9 mouse cellular contexts compared by ENCODE assay signal in the genomic region with DNA sequence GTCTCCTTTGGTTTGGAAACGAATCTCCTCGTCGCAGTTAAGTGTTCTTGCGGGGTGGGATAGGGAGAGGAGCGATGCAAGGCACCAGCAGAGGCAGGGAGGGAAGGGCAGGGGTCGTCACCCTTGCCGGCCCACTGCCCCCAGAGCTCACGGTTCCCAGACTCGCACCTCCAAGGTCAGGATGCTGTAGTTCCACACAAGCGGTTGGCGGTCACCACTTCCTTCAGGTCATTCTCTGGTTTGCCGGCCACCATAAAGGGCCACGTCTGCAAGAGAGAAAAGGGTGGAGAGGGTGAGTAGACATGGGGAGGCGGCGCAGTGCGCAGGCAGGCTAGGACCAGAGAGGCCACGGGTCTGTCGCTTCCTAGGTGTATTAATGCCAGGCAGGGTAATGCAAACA. TPM values are rescaled to one million over a fixed set of nuclear protein-coding genes. Genes with fewer than 3 reads are reported as not detected.
DNase-seq lines count a peak whose midpoint lies in the region; ATAC-seq and TF ChIP-seq lines count a peak whose summit lies in the region.
"Had no signal": no experiment of that assay in that cellular context is flagged by ENCODE, and none has a peak within 500 bp of the region (broad histone marks: within the 10 kb centered on the region; RNA-seq: fewer than 3 reads in every experiment).

No protein-coding gene starts in this region.

- no peaks in the 10 kb centered on the region for H3K9me3 ChIP-seq in hindbrain, embryonic 11.5 days (ENCODE audit: control insufficient read depth, low read length)
- H3K9me3 ChIP-seq in hindbrain, embryonic 12.5 days (replicated peaks) = no peaks in the 10 kb centered on the region
- no peaks in the 10 kb centered on the region for H3K9me3 ChIP-seq in heart, postnatal 0 days (replicated peaks; ENCODE audit: control insufficient read depth, low read length)
- no peaks in the 10 kb centered on the region for H3K9me3 ChIP-seq in liver, embryonic 16.5 days (replicated peaks; ENCODE audit: control insufficient read depth, low read length)
- no peaks in the 10 kb centered on the region for H3K9me3 ChIP-seq in hindbrain, embryonic 14.5 days (ENCODE audit: control insufficient read depth, low read length)

- H3K9ac ChIP-seq in hindbrain, embryonic 11.5 days (ENCODE audit: low read depth, low read length) = no peak overlapping the region
- no peak overlapping the region for H3K9ac ChIP-seq in hindbrain, embryonic 12.5 days
- peak overlapping the region; percentile 33; the same call in 1 of the 2 replicates for H3K9ac ChIP-seq in heart, postnatal 0 days (replicated peaks; ENCODE audit: low read depth, low read length)
- H3K9ac ChIP-seq in liver, embryonic 16.5 days (ENCODE audit: low read depth, low read length) = no peak overlapping the region
- no peak overlapping the region for H3K9ac ChIP-seq in hindbrain, embryonic 14.5 days

- no peak for TF ChIP-seq POLR2A in brain, embryonic 14.5 days (IDR thresholded peaks at IDR 0.05; ENCODE audit: borderline replicate concordance, extremely low read depth, insufficient read depth, insufficient read length, poor library complexity, severe bottlenecking)

- no peak overlapping the region for H3K4me3 ChIP-seq in hindbrain, embryonic 11.5 days (ENCODE audit: low read depth, low read length)
- no peak overlapping the region for H3K4me3 ChIP-seq in hindbrain, embryonic 12.5 days
- H3K4me3 ChIP-seq in heart, postnatal 0 days (ENCODE audit: low read depth, low read length) = peak overlapping the region; percentile 52
- peak overlapping the region; percentile 11 for H3K4me3 ChIP-seq in liver, embryonic 16.5 days (ENCODE audit: low read depth, low read length)
- no peak overlapping the region for H3K4me3 ChIP-seq in hindbrain, embryonic 14.5 days (replicated peaks; ENCODE audit: low read length)

- H3K36me3 ChIP-seq in hindbrain, embryonic 11.5 days (ENCODE audit: control insufficient read depth, insufficient read depth, low read length) = no peaks in the 10 kb centered on the region
- H3K36me3 ChIP-seq in hindbrain, embryonic 12.5 days = no peaks in the 10 kb centered on the region
- no peaks in the 10 kb centered on the region for H3K36me3 ChIP-seq in heart, postnatal 0 days (replicated peaks; ENCODE audit: control insufficient read depth, insufficient read depth, low read length)
- H3K36me3 ChIP-seq in liver, embryonic 16.5 days (ENCODE audit: control insufficient read depth, insufficient read depth) = no peaks in the 10 kb centered on the region
- H3K36me3 ChIP-seq in hindbrain, embryonic 14.5 days (replicated peaks; ENCODE audit: control insufficient read depth, insufficient read depth) = no peaks in the 10 kb centered on the region

- WGBS in hindbrain, embryonic 11.5 days = under 1% methylated on average over 18 of the region's 18 CpGs
- 2% methylated on average over 18 of the region's 18 CpGs for WGBS in hindbrain, embryonic 12.5 days
- 5% methylated on average over 18 of the region's 18 CpGs for WGBS in heart, postnatal 0 days
- WGBS in liver, embryonic 16.5 days (ENCODE audit: insufficient replicate concordance) = 3% methylated on average over 18 of the region's 18 CpGs
- WGBS in hindbrain, embryonic 14.5 days = 1% methylated on average over 18 of the region's 18 CpGs

- no peak for TF ChIP-seq EP300 in heart, postnatal 0 days (IDR thresholded peaks at IDR 0.05; ENCODE audit: low read depth)

- TF ChIP-seq CTCF in brain, embryonic 14.5 days (IDR thresholded peaks at IDR 0.05; ENCODE audit: borderline replicate concordance, extremely low read depth, insufficient read depth, insufficient read length) = no peak
- TF ChIP-seq CTCF in heart, postnatal 0 days (IDR thresholded peaks at IDR 0.05; ENCODE audit: low read depth) = no peak

- no peak for ATAC-seq in hindbrain, embryonic 11.5 days (ENCODE audit: low FRiP score)
- ATAC-seq in hindbrain, embryonic 12.5 days (ENCODE audit: low FRiP score) = no peak
- ATAC-seq in heart, postnatal 0 days (ENCODE audit: insufficient read depth, low read depth) = no peak
- ATAC-seq in liver, embryonic 16.5 days (ENCODE audit: low read depth) = no peak
- ATAC-seq in erythroid progenitor cell, adult 5-6 weeks (replicated peaks; ENCODE audit: low FRiP score, poor library complexity, severe bottlenecking) = no peak
- no peak for ATAC-seq in hindbrain, embryonic 14.5 days (ENCODE audit: low FRiP score)

- H3K27ac ChIP-seq in hindbrain, embryonic 11.5 days (ENCODE audit: low read depth, low read length) = no peak overlapping the region
- H3K27ac ChIP-seq in hindbrain, embryonic 12.5 days = no peak overlapping the region
- peak overlapping the region; percentile 28 for H3K27ac ChIP-seq in heart, postnatal 0 days (ENCODE audit: low read depth)
- H3K27ac ChIP-seq in liver, embryonic 16.5 days (ENCODE audit: low read length) = no peak overlapping the region
- no peak overlapping the region for H3K27ac ChIP-seq in hindbrain, embryonic 14.5 days

- peak; percentile 53 for DNase-seq in hindbrain, embryonic 11.5 days (ENCODE audit: low spot score)
- DNase-seq in brain, embryonic 14.5 days (ENCODE audit: low read depth) = peak; percentile 31
- no peak for DNase-seq in heart, postnatal 0 days (ENCODE audit: low spot score)
- DNase-seq in thymus, adult 18-20 months = no peak
- DNase-seq in hindbrain, embryonic 14.5 days (ENCODE audit: low spot score) = no peak
- DNase-seq: thymus, postnatal 36 days had no signal

- no peak overlapping the region for H3K4me2 ChIP-seq in hindbrain, embryonic 11.5 days (replicated peaks; ENCODE audit: low read depth, low read length)
- no peak overlapping the region for H3K4me2 ChIP-seq in hindbrain, embryonic 12.5 days (replicated peaks)
- peak overlapping the region; percentile 31; the same call in 1 of the 2 replicates for H3K4me2 ChIP-seq in heart, postnatal 0 days (ENCODE audit: low read depth, low read length)
- H3K4me2 ChIP-seq in liver, embryonic 16.5 days (ENCODE audit: low read depth, low read length) = no peak overlapping the region
- H3K4me2 ChIP-seq in hindbrain, embryonic 14.5 days (replicated peaks) = no peak overlapping the region

- H3K27me3 ChIP-seq in hindbrain, embryonic 11.5 days (ENCODE audit: control insufficient read depth, insufficient read depth, low read length) = peaks cover 82% of the 10 kb centered on the region
- peaks cover 90% of the 10 kb centered on the region for H3K27me3 ChIP-seq in hindbrain, embryonic 12.5 days
- peaks cover 87% of the 10 kb centered on the region for H3K27me3 ChIP-seq in heart, postnatal 0 days (ENCODE audit: control insufficient read depth, insufficient read depth, low read length)
- peaks cover 69% of the 10 kb centered on the region for H3K27me3 ChIP-seq in liver, embryonic 16.5 days (ENCODE audit: control insufficient read depth, insufficient read depth, low read depth, low read length)
- peaks cover 96% of the 10 kb centered on the region for H3K27me3 ChIP-seq in hindbrain, embryonic 14.5 days (ENCODE audit: control insufficient read depth, insufficient read depth, low read length)

- H3K4me1 ChIP-seq in hindbrain, embryonic 11.5 days (replicated peaks; ENCODE audit: control insufficient read depth, insufficient read depth, low read length) = peaks cover 2% of the 10 kb centered on the region; the same call in 1 of the 2 replicates
- H3K4me1 ChIP-seq in hindbrain, embryonic 12.5 days = peaks cover 11% of the 10 kb centered on the region
- H3K4me1 ChIP-seq in heart, postnatal 0 days (ENCODE audit: control insufficient read depth, insufficient read depth) = no peaks in the 10 kb centered on the region
- H3K4me1 ChIP-seq in liver, embryonic 16.5 days (ENCODE audit: control insufficient read depth, low read depth, low read length) = no peaks in the 10 kb centered on the region
- no peaks in the 10 kb centered on the region for H3K4me1 ChIP-seq in hindbrain, embryonic 14.5 days (replicated peaks; ENCODE audit: control insufficient read depth, insufficient read depth, low read length)

RNA-seq across cellular contexts. Expression of a gene that starts 2.4 kb away (rescaled TPM):
- 0.26 and 0.50 TPM in 2 replicates for polyA plus RNA-seq in hindbrain, embryonic 11.5 days (2014; fragmentation: Nextera tagmentation; extraction: Ambion mirVana)
- polyA plus RNA-seq in hindbrain, embryonic 12.5 days (2016; fragmentation: Nextera tagmentation; extraction: Ambion mirVana) = 0.17 and 0.96 TPM in 2 replicates
- polyA plus RNA-seq in brain, embryonic 14.5 days (2012; rRNA removed) = 0.44 and 0.96 TPM in 2 replicates
- 17.9 and 21.9 TPM in 2 replicates for total RNA-seq in heart, postnatal 0 days (2014; rRNA removed; ENCODE audit: low replicate concordance)
- 56.0 and 56.9 TPM in 2 replicates for polyA plus RNA-seq in heart, postnatal 0 days (2015; fragmentation: Nextera tagmentation; extraction: Ambion mirVana)
- 4.7 and 5.5 TPM in 2 replicates for polyA plus RNA-seq in liver, embryonic 16.5 days (2015; fragmentation: Nextera tagmentation; extraction: Ambion mirVana)
- total RNA-seq in erythroid progenitor cell, adult 5-6 weeks (2015; ENCODE audit: low replicate concordance) = not detected in 2 replicates
- total RNA-seq in erythroid progenitor cell, adult 5-6 weeks (2017; ENCODE audit: low replicate concordance) = not detected in 2 replicates
- polyA plus RNA-seq in hindbrain, embryonic 14.5 days (2014; fragmentation: Nextera tagmentation; extraction: Ambion mirVana) = 0.93 and 2.5 TPM in 2 replicates

Comparison
In these comparisons a context has a peak if more than half of its experiments do, and no peak if none do; other contexts are left out.
1. DNase-seq: peak in hindbrain, embryonic 11.5 days (single experiment) and brain, embryonic 14.5 days (single experiment); none in heart, postnatal 0 days (single experiment), thymus, adult 18-20 months (0 of 2) and hindbrain, embryonic 14.5 days (single experiment).
2. H3K4me3 ChIP-seq: peak in heart, postnatal 0 days (single experiment) and liver, embryonic 16.5 days (single experiment); none in hindbrain, embryonic 11.5 days (single experiment), hindbrain, embryonic 12.5 days (single experiment) and hindbrain, embryonic 14.5 days (single experiment).